Mouse (Mus musculus) Muller cell, postnatal 12 days (primary cell): ENCODE measurements around the gene Pex11a.
"Not testable (repeated sequence)": the region's sequence is repeated elsewhere in the genome, so short reads cannot be mapped to it uniquely, and the experiment has no call there.

Experiments used
- DNase-seq: peaks from one replicate; pipeline ENCODE4 v3.0.0-alpha.2; 2015; ENCODE audit errors: inconsistent ontology term

The Pex11a gene

GRCm38 (mm10) chr7:79742659-79743536 lies at the start of gene Pex11a, which contains the start of gene Wdr93:
Gene Pex11a (minus strand): TSS chr7:79743131.
Gene Wdr93 (plus strand): TSS chr7:79743163.
- peak; percentile 87 for DNase-seq

- not testable (repeated sequence) for DNase-seq
These were observed 46.9 kb upstream of the Pex11a start for GRCm38 (mm10) chr7:79789812-79790211.

GRCm38 (mm10) chr7:79786295-79786694 lies 43.4 kb upstream of the Pex11a start:
- DNase-seq: peak; percentile 38

GRCm38 (mm10) chr7:79782516-79782855 lies 39.6 kb upstream of the Pex11a start:
- DNase-seq: peak; percentile 37

GRCm38 (mm10) chr7:79781826-79782515 lies 39.0 kb upstream of the Pex11a start:
- DNase-seq: no peak

DNA sequence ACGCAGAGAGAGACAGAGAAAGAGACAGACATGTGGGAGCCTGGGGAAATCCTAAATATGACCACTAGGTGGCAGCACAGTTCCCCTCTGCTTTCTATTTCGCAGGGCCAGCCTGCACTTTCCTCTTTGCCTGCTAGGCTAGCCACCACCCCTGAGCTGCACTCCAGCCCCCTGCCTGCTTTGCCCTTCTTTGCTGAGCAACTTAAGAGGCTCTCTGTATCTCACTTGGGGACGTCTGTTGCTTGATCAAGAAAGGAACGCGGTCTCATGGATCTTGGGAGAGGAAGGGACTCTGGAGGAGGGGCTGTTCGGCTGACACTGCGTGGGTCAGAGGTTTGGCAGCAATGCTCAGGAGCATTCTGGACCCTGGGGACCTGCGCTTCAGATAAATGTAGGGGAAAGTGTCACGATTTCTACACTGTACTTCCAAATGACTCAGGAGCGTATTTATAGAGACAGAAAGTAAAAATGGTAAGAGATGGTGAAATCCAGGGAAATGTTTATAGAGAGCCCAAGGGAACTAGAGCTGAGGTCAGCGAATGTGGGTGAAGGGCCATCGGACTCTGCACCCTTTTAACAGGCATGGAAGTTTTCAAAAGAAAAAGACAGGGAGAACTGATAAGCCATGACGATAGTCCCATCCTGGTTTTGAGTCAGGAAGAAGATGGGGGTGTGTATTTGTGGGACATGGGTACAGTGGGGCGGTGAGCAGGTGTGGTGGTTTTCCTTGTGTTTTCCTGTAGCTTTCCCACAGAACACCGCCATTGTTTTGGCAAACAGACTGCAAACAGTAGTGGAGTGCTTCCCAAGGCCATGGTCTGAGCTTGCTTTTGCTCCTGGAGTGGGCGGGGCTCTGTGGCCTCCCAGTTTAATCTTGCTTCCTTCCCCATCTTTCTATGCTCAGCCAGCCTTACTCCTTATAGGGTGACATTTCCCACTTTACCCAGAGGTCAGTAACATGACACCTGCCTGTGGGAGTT lies 38.0 kb upstream of the Pex11a start:
- DNase-seq: peak; percentile 69

GRCm38 (mm10) chr7:79771561-79772512 lies 28.9 kb upstream of the Pex11a start:
- no peak for DNase-seq

- no peak for DNase-seq
These were observed 26.7 kb upstream of the Pex11a start for GRCm38 (mm10) chr7:79769664-79770063.

DNA sequence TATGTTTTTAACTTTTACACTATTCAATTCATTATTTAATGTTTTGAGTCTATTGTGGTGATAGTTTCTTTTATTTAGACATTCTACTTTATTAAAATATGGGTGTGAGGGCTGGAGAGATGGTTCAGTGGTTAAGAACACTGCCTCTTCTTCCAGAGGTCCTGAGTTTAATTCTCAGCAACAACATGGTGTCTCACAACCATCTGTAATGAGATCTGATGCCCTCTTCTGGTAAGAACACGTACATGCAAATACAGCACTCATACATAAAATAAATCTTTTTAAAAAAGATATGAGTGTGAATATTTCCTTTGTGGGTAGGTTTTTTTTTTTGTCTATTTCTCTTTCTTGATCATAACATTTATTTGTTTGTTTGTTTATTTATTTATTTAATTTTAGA lies 23.1 kb upstream of the Pex11a start:
- DNase-seq: no peak

GRCm38 (mm10) chr7:79762106-79762505 lies 19.2 kb upstream of the Pex11a start:
- no peak for DNase-seq

DNA sequence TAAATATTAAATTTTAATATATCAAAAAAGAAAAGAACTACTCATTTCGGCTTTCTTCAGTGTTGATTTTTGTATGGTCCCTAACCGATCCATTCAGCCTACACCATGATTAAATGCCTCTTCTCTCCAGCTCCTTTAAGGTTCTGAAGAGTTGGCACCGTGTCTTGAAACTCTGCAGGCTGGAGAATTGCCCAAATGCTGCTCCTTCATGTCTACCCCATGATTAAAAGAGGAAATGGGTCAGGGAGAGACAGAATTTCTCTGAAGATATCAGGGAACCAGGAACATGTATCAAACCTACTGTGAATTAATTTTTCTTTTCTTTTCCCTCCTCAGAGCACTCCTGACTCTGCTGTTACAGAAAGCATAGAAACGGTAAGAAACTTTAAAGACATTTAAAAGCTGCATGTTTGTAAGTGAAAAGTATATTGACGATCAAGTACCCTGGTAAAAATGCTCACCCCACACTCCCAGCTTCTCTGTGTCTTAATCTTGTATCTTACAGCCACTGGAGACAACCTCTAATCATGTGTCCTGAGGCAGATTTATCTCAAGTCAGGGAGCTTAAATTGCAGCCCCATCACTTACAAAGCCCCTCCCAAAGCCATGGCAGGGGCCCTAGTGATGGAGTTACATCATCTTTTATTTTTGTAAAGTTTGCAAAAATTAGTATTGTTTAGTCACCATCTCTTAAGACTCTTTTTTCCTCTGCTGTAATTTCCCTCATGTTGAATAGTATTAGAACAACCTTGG lies 18.4 kb upstream of the Pex11a start:
- no peak for DNase-seq

GRCm38 (mm10) chr7:79759766-79760165 lies 16.8 kb upstream of the Pex11a start:
- no peak for DNase-seq

DNA sequence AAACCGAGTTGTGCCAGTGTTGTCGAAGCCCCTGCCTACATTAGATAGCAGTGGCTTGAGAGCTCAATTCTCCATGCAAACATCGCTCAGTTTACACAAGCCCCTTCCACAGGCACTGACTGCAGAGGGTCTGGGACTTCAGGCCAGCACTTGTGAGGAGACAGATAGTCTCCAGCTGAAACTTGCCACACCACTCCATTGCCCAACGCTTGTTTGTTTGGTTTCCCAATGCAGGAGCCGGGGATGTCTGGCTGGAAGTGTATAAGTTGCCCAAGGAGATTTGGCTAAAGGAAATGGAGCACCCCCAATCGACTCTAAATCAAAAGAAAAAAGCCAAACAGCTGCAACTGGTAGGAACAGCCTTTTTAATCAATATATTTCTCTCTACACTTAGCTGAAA lies 15.2 kb upstream of the Pex11a start:
- DNase-seq: no peak

- no peak for DNase-seq
These were observed 13.4 kb upstream of the Pex11a start for GRCm38 (mm10) chr7:79756334-79756733.

- DNase-seq: no peak
These were observed 6.6 kb upstream of the Pex11a start for GRCm38 (mm10) chr7:79749511-79749910.

DNA sequence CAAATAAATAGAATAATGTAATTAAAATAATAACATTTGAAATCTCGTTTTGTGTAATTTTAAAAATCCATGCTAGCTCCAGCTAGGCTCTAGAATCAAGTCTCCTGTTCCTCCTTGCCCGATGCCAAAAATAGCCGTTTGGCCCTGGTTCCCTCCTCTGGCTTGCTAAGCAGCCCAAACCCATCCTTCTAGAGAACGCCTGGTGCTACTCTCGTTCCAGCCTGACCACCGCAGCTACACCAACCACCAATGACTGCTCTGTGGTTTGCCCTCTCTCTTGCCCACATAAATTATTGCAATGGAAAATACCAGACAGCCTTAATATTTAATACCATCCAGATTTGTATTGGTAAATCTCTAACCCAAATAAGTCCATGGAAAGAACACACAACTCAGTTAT lies 4.7 kb upstream of the Pex11a start:
- no peak for DNase-seq

DNA sequence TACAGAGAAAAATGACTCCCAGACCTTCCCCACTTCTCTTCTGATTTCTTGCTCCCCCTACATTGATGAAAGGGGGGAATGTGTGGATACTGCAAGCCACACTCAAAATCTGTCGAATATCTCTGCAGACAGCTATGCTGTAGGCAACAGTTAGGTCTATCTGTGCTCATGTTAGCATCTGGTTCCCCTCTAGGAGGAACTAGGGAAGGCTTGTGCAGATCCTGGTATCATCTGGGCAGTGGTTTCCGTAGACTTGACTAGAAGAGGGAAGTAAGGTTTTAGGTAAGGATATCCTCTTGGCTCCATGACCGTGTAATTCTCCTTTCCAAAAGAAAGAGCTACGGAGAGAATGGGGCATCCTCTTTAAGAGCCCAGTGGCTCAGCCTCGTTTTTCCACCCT lies 1.7 kb upstream of the Pex11a start:
- no peak for DNase-seq

GRCm38 (mm10) chr7:79744051-79744450 lies 1.1 kb upstream of the Pex11a start:
- no peak for DNase-seq

- DNase-seq: no peak
These were observed 663 bp downstream of the Pex11a start for GRCm38 (mm10) chr7:79742277-79742658.

GRCm38 (mm10) chr7:79740279-79740678 lies 2.7 kb downstream of the Pex11a start:
- no peak for DNase-seq
